21 mouse cellular contexts compared by ENCODE assay signal in the genomic region with DNA sequence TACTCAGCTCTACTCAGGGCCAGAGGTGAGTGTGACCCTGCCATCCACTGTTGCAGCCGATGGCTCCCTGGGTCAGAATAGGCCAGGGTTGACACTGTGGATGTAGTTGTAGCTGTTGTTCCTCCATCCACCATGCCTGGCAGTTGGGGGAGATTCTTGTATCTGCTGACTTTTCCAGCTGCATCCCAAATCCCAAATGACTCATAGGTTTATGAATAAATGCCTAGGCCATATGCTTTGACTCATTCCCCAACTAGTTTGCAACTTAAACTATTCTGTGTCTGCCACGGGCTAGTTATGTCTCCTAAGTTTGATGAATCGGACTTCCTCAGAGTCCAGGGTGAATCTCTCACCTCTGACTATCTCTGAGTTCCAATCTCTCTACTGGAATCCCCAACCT. TPM values are rescaled to one million over a fixed set of nuclear protein-coding genes. Genes with fewer than 3 reads are reported as not detected.
A peak's percentile ranks its signal among the peaks of the same experiment; 100 is the strongest.
DNase-seq lines count a peak whose midpoint lies in the region; ATAC-seq lines count a peak whose summit lies in the region.
"Had no signal": no experiment of that assay in that cellular context is flagged by ENCODE, and none has a peak within 500 bp of the region (broad histone marks: within the 10 kb centered on the region; RNA-seq: fewer than 3 reads in every experiment).

No protein-coding gene starts in this region.

- no peak overlapping the region for H3K4me3 ChIP-seq in forebrain, embryonic 10.5 days
- H3K4me3 ChIP-seq: embryonic facial prominence, embryonic 10.5 days; embryonic facial prominence, embryonic 12.5 days; erythroblast, embryonic 14.5 days; forebrain, embryonic 13.5 days; forebrain, embryonic 15.5 days had no signal

- peaks cover 95% of the 10 kb centered on the region for H3K36me3 ChIP-seq in forebrain, embryonic 10.5 days (replicated peaks)

- no peaks in the 10 kb centered on the region for H3K27me3 ChIP-seq in forebrain, embryonic 10.5 days (ENCODE audit: poor library complexity, severe bottlenecking)
- H3K27me3 ChIP-seq: embryonic facial prominence, embryonic 12.5 days; forebrain, embryonic 13.5 days; forebrain, embryonic 15.5 days; Patski had no signal

- DNase-seq in frontal cortex, postnatal 25 days (ENCODE audit: low spot score in 2 of 2): no peak
- peak; percentile 41 for DNase-seq in brain, adult 2 months (ENCODE audit: low read depth, low spot score)
- no peak for DNase-seq in cerebellum, postnatal 36 days
- DNase-seq in forebrain, embryonic 10.5 days (ENCODE audit: extremely low spot score, low spot score): no peak
- DNase-seq: adrenal gland, adult 8-10 months; adrenal gland, postnatal 14 days; adrenal gland, postnatal 36 days; cerebellum, adult 11 months; cerebellum, adult 18-20 months; cerebellum, adult 8-10 months; cerebellum, adult 9-11 months; cerebellum, postnatal 14 days; forebrain, postnatal 0 days had no signal

- 92% methylated on average over 3 of the region's 3 CpGs for WGBS in forebrain, embryonic 10.5 days

- no peaks in the 10 kb centered on the region for H3K9me3 ChIP-seq in forebrain, embryonic 10.5 days
- H3K9me3 ChIP-seq: embryonic facial prominence, embryonic 10.5 days; embryonic facial prominence, embryonic 12.5 days; forebrain, embryonic 13.5 days; forebrain, embryonic 15.5 days had no signal

- no peaks in the 10 kb centered on the region for H3K4me1 ChIP-seq in forebrain, embryonic 10.5 days
- H3K4me1 ChIP-seq: embryonic facial prominence, embryonic 10.5 days; embryonic facial prominence, embryonic 12.5 days; forebrain, embryonic 13.5 days; forebrain, embryonic 15.5 days had no signal

- ATAC-seq in frontal cortex, adult (ENCODE audit: low TSS enrichment): peak; percentile 20; the same call in 1 of the 2 replicates
- ATAC-seq: activated CD4-positive, CD25-positive, alpha-beta regulatory T cell, adult 4 months; forebrain, embryonic 13.5 days; forebrain, embryonic 15.5 days; forebrain, postnatal 0 days; Patski had no signal

- H3K27ac ChIP-seq in forebrain, embryonic 10.5 days: no peak overlapping the region
- H3K27ac ChIP-seq: embryonic facial prominence, embryonic 10.5 days; embryonic facial prominence, embryonic 12.5 days; forebrain, embryonic 13.5 days; forebrain, embryonic 15.5 days had no signal

RNA-seq across cellular contexts. Expression of gene Fam193a, which starts 9.5 kb away (rescaled TPM):
- 12.2 and 13.8 TPM in 2 replicates for polyA plus RNA-seq in forebrain, embryonic 10.5 days (2016; fragmentation: Nextera tagmentation; extraction: Ambion mirVana)

RNA-seq across cellular contexts. Expression of gene Rnf4, which starts 24.2 kb away (rescaled TPM):
- 206 and 209 TPM in 2 replicates for polyA plus RNA-seq in forebrain, embryonic 10.5 days (2016; fragmentation: Nextera tagmentation; extraction: Ambion mirVana)
